Mouse (Mus musculus) mouse embryonic stem cell (cell line): ENCODE results near the gene Tmem175.

Experiments used
- in situ Hi-C, 2 experiments: fragments of 300-500 bp; cut with MboI; formaldehyde crosslinking; loops; 1 replicate in 1 of 2; 3 replicates in 1 of 2; pipeline ENCODE4 v1.14.3; 2019 to 2020; ENCODE audit warnings: low sequenced_read_pairs in 2 of 2, low pct_unique_long_range_greater_than_20kb in 1 of 2, mixed read lengths in 1 of 2; ENCODE audit not compliant: unreplicated experiment in 1 of 2

Gene Tmem175

DNA sequence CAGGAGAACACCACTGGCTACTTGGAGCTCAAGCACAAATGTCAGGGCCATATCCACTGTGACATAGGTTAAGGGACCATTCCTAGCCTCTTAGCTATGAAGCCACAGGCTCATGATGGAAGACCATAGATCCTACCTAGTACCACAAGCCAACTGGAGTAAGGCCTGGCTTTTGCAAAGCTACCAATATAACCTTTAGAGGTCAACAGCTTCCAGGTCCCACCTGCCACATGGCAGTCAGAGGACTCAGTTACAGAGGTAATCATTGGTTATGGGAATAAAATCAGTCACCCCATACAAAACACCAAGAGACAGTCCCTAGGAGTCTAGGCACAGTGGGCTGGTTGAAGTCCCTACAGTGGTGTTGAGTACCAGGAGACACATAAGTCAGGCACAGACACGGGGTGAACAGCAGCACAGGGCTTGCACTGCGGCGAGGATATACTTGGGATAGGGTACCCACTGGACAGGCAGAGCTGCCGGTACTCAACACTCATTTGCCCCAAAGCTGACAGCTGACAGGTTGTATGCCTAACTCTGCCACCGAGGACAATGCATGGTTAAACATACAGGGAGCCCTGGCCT, 21.7 kb downstream of the Tmem175 start:
- in situ Hi-C loops, result no loop called here

- in situ Hi-C loops, result no loop called here
Measured at GRCm38 (mm10) chr5:108651823-108652222, 22.3 kb downstream of the Tmem175 start.

GRCm38 (mm10) chr5:108653341-108653740, 23.8 kb downstream of the Tmem175 start:
- in situ Hi-C loops, result no loop called here

DNA sequence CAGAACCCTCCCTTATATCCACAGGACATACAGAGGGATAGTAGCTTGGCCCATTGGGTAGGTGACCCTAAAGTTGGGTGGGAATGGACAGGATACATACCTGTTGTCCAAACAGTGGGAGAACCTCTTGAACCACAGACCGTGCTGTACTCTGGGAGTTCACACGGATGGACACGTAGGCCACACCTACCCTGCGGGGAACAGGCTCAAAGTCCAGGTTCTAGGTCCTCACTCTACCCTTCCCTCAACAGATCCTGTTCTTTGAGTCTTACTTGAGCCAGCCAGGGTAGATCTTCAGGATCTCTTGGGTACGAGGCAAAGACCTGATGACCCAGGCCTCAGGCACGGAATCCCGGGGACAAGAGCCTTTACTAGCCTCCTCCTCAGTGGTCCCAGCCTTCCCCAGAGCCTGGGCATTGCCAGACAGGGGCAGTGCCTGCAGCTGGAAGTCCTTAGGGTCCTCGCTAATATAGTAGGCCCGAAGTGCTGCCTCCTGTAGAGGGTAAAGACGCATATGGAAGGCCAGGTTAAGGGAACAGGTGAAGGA, 24.9 kb downstream of the Tmem175 start:
- in situ Hi-C loops, result no loop called here

DNA sequence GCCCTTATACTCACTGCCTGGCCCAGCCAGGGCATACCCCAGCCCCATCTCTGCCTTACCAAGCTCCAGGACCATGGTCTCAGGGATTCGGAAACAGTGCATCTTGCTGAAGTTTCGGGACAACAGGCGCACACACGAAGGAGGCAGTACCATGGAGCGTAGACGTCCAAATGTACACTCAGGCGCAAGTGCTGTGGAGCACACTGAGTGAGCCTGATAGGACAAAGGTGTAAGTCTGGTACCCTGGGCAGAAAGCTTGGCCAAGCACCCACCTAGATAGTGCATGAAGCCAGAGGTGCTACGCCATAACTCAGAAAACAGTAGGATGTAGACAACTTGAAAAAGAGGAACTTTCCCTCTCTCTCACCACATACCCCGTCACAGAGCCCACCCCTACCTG, 25.8 kb downstream of the Tmem175 start:
- in situ Hi-C loops, result no loop called here

DNA sequence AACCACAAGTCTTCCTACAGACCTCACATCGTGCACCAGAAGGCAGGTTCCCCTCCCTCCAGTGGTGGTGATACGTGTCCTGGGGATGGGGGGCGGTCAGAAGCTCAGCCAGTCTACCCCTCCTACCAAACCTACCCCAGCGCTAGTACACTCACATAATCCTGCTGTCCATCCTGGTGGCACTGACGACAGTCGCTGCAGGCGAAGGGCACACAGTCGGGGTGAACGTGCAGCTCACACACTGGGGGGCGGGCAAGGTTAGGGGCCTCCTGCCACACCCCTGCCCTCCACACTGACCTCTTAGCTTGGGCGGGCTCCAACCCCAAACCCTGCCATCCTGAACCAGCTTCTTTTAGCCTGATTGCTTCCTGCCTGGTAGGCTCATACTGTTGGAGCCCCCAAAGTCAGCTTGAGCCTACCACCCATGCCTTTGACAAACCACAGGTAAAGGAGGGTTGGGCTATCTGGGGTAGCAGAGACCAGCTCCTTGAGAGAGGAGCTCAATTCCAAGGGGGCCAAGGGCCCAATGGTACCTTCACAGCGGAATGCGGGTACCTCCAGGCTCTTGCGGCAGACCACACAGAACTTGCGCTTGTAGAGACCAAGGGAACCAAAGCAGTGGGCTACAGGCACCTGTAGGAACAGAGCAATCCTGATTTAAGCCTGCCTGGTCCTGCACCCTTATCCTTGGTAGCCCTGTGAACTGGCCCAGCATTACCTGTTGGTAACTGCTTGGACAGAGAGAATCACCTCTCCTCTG, 26.5 kb downstream of the Tmem175 start:
- in situ Hi-C loops, result no loop called here

GRCm38 (mm10) chr5:108657406-108657805, 27.8 kb downstream of the Tmem175 start:
- in situ Hi-C loops, result no loop called here

GRCm38 (mm10) chr5:108658611-108659010, 29.0 kb downstream of the Tmem175 start:
- in situ Hi-C loops, result no loop called here

- in situ Hi-C loops, result no loop called here
Measured at GRCm38 (mm10) chr5:108659698-108660631, 30.4 kb downstream of the Tmem175 start, which contains the start of gene Idua. Idua (plus strand) TSS chr5:108660331.

DNA sequence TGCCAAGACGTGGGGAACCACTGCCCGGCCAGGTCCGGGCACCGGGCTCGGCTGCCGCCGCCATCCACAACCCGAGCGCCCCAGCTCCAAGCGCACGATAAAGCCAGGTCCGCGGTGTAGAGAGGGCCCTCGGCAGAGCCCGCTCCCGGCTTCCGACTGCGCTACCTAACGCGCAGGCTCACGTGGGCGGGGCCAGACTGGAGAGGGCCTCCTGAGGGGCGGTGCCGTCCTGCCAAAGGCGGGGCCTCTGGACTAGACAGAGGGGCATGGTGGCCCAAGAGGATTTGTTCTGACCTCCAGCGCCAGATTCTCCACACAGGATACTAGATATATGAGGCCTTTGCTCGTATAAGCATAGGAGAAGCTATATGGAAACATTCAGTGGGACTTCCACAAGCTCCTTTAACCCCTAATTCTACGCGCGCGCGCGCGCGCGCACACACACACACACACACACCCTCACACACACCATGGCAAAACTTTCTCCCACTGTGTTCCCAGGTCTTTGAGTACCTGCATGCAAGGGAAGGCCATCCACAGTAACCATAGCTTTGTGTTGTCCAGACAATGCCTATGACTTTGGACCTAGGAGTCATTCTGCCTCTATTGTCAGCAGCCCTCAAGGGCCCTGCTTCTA, 31.2 kb downstream of the Tmem175 start:
- in situ Hi-C loops, result no loop called here

DNA sequence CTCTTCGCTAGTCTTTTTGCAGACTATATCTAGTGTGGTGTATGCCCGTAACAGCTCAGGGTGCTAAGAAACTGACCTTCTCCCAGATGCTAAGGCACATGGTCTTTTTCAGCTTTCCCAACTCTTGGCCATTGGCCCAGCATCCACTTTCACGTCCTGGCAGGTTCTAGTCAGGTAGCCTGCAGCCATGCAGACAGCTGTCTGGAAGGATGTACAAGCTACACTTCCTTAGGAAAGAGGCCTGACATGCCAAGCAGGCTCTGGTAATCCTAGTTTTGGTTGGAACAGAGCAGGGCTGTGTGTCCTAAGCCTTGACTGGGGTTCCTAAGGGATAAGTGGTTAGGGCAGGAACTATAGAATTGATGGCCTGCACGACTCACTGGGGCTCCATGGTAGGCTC, 33.2 kb downstream of the Tmem175 start:
- in situ Hi-C loops, result no loop called here

DNA sequence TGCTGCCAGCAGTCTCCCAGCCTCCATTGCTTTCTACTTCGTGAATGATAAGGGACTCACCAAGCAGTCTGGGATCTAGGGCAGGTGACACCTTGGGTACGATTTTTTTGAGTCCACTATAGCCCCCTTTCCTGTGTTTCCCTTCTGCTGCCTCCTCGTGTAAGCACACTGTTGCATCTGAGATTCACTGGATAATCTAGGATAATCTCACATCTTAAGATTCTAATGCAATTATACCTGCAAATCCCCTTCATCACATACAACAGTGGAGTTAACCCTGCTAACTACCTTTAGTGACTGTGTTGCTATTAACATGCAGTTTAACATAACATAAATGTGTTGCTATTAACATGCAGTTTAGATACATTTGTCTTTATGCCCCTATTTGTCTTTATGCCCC, 35.5 kb downstream of the Tmem175 start:
- in situ Hi-C loops, result no loop called here

- in situ Hi-C loops, result no loop called here
Measured at GRCm38 (mm10) chr5:108667370-108667769, 37.8 kb downstream of the Tmem175 start.

DNA sequence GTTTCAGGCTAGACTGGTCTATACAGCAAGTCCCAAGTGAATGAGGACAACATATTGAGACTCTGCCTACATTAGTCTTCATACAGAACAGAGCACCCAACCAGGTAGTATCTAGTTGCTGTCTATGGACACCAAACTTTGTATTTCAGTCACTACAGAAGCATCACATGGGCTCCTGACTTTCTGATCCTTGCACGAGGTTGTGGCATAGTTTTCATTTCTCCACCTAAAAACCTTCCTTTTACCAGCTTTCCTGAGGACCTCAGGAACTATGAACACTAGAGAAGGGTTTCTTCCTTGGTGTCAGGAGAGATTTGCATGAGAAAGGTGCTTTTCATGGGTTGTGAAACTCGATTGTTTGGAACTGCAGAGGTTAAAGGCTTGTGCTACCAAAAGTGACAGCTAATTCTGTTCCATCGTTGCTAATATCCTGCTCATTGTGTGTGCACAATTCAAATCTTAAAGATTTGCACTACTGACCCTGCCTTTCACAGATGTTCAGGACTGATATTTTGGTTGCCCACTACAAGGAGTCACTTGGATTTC, 38.9 kb downstream of the Tmem175 start:
- in situ Hi-C loops, result no loop called here

- in situ Hi-C loops, result no loop called here
Measured at GRCm38 (mm10) chr5:108668977-108669936, 39.7 kb downstream of the Tmem175 start, which contains the start of gene Dgkq. Dgkq (minus strand) TSS chr5:108669672.

DNA sequence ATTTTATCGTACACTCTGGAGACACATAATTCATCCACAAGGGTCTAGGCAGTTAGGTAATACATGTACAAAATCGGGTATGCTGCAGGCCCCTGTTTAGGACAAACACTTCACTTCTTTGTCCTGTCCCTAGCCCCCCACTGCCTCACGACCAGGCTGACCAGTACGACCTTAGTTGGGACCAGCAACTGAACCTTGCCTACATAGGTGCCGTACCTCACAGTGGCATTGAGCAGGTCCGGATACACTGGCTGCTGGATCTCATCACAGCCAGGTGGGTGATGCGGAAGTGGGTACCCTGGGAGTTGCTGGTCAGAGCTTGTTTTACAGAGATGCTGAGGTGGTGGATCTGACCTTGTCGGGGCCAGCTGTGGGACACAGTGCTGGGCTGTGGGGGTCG, 40.4 kb downstream of the Tmem175 start:
- in situ Hi-C loops, result no loop called here

DNA sequence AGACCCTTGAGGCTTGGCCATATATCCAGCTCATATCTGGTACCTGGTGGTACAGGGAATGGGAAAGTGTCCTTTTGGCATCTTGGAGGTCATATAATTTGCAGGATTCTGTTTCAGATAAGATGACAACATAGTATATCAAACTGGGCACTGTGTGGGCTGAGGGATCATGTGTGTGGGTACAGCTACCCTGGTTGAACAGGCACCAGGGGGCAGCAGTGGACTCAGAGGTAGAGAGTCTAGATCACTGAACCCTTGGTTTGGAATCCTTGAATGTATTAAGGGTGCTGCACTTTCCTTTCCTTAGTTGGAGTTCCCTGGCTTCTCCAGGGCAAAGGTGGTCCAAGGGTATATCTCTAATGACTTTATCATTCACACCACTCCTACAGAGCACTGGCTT, 41.2 kb downstream of the Tmem175 start:
- in situ Hi-C loops, result no loop called here
